Mouse (Mus musculus) megakaryocyte, embryonic 14.5 days (primary cell): ENCODE results near the gene Cdkn2a.

Source experiments
- FLI1 ChIP-seq: IDR thresholded peaks from 2 replicates; pipeline ENCODE4 v1.6.1; 2012; ENCODE audit warnings: low read length, inconsistent platforms, mixed read lengths
- GATA1 ChIP-seq: IDR thresholded peaks from 3 replicates; pipeline ENCODE4 v1.6.1; 2012; ENCODE audit warnings: mixed read lengths, low read length, inconsistent platforms, borderline replicate concordance

GRCm38 (mm10) chr4:89276669-89277219 is 17.7 kb downstream of the Cdkn2a start:
- TF ChIP-seq GATA1 (no peak), FLI1 (no peak)
